Mouse (Mus musculus) bone marrow, adult 2 months (tissue): ENCODE results near the gene Pts.

ENCODE experiments used
- CTCF ChIP-seq: fragments of 200-500 bp; IDR thresholded peaks from 2 replicates; pipeline ENCODE4 v1.5.1; 2011; ENCODE audit warnings: low read length, control low read depth; ENCODE audit not compliant: control insufficient read depth, insufficient read depth
- POLR2A ChIP-seq: fragments of 200-500 bp; IDR thresholded peaks from 2 replicates; pipeline ENCODE4 v1.6.1; 2011; ENCODE audit warnings: low read depth, mild to moderate bottlenecking, control low read depth, low read length, borderline replicate concordance; ENCODE audit not compliant: control insufficient read depth

DNA sequence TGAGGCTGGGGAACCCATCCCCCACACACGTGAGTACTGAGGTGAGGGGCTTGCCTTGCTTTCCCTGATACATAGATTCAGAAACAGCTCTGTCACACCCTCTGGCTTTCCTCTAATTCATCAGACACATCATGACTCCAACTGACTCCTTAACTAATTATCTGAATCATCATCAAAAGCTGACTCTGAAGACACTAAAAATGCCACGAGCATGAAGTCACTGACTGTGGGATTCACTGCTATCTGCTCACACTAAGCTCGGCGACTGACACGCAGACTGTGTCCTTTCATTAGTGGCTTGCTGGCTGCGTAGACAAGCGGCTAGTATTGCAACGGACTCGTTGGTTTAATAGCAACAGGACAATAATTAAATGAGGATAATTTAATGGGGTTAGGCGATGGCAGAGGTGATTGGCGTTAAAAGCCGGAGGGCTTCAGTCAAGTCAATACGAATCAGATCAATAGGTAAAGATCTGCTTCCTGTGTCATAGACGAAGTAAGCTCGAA is 28.0 kb downstream of the Pts start:
- TF ChIP-seq CTCF, result no peak
- TF ChIP-seq POLR2A, result no peak
